8 mouse cellular contexts compared by ENCODE assay signal in the genomic region with DNA sequence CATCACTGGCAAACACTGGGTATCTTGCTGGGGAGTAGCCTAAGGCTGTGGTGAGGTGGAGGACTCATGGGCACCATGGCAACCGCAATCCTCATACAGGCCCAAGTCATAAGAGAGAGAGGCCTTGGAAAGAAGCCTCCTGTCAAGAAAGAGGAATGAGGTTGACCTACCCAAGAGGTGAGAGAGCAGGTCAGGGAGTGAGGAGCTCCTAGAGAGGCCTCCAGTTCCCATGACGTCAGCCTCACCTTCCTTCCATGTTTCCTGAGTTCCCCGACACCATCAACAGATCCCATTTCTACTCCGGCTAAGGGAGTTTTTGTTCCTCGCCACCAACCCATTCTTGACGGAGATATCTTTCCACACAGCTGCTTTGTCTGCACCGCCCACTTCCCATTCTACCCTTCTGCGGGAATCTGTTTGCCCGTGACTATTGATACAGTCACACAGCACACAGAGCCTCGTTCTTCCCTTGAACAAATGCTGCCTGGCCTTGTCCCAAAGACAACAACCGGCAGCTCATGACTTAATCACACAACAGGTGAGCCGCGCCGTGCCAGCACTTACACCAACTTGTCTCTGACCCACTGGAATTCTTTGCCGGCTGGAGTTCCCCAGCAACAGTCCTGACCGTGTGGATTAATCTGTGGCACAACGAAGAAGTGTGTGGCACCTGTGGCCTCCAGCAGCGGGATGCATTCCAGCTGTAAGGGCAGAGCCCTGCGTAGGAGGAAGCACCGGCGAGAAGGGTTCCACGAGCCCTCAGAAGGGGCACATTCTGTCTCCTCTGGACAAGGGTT.
DNase-seq lines count a peak whose midpoint lies in the region; ATAC-seq lines count a peak whose summit lies in the region.

No protein-coding gene starts in this region.

- 0 out of 2 replicates have a peak, but pooled peaks cover 2% of the 10 kb centered on the region for H3K27me3 ChIP-seq in liver, embryonic 12.5 days (replicated peaks)
- H3K27me3 ChIP-seq in stomach, embryonic 16.5 days (ENCODE audit: control insufficient read depth, insufficient read depth, low read length) = no peaks in the 10 kb centered on the region

- WGBS in liver, embryonic 12.5 days (ENCODE audit: insufficient replicate concordance) = 23% methylated on average over 22 of the region's 22 CpGs
- WGBS in stomach, embryonic 16.5 days = 58% methylated on average over 22 of the region's 22 CpGs

- no peaks in the 10 kb centered on the region for H3K36me3 ChIP-seq in liver, embryonic 12.5 days
- no peaks in the 10 kb centered on the region for H3K36me3 ChIP-seq in stomach, embryonic 16.5 days (ENCODE audit: control insufficient read depth, insufficient read depth, low read length)

- peak overlapping the region; percentile 55 for H3K4me2 ChIP-seq in liver, embryonic 12.5 days
- 0 out of 2 replicates have a peak overlapping the region, but pooled peaks have one; percentile 3 for H3K4me2 ChIP-seq in stomach, embryonic 16.5 days (ENCODE audit: low read depth, low read length)

- intact Hi-C loops in left cerebral cortex, postnatal 4 days (cut with DNase I) = no loop called here

- H3K4me3 ChIP-seq in liver, embryonic 12.5 days = peak overlapping the region; percentile 14; the same call in 1 of the 2 replicates
- no peak overlapping the region for H3K4me3 ChIP-seq in stomach, embryonic 16.5 days (replicated peaks; ENCODE audit: low read length)

- ATAC-seq in liver, embryonic 12.5 days = peak; percentile 73
- peak; percentile 85 for ATAC-seq in stomach, embryonic 16.5 days (ENCODE audit: insufficient read depth, low FRiP score)

- H3K9ac ChIP-seq in liver, embryonic 12.5 days = 0 out of 2 replicates have a peak overlapping the region, but pooled peaks have one; percentile 22
- no peak overlapping the region for H3K9ac ChIP-seq in stomach, embryonic 16.5 days (ENCODE audit: low read length)

- peak overlapping the region; percentile 49; the same call in 1 of the 2 replicates for H3K27ac ChIP-seq in liver, embryonic 12.5 days
- no peak overlapping the region; the same call in 1 of the 2 replicates for H3K27ac ChIP-seq in stomach, embryonic 16.5 days (ENCODE audit: low read length)

- H3K4me1 ChIP-seq in liver, embryonic 12.5 days = peaks cover 16% of the 10 kb centered on the region
- H3K4me1 ChIP-seq in stomach, embryonic 16.5 days (ENCODE audit: control insufficient read depth, insufficient read depth, low read length) = peaks cover 4% of the 10 kb centered on the region

- DNase-seq in adrenal gland, adult 2 months = peak; percentile 12
- no peak for DNase-seq in adrenal gland, adult 18-20 months (ENCODE audit: low spot score in 2 of 2)
- peak; percentile 11 for DNase-seq in testis, postnatal 14 days (ENCODE audit: low spot score)
- no peak for DNase-seq in testis, postnatal 10 days (ENCODE audit: low spot score)
- no peak for DNase-seq in left cerebral cortex, postnatal 4 days
- DNase-seq in frontal cortex, postnatal 25 days (ENCODE audit: low spot score in 2 of 2) = no peak

- H3K9me3 ChIP-seq in liver, embryonic 12.5 days (replicated peaks) = no peaks in the 10 kb centered on the region
- no peaks in the 10 kb centered on the region for H3K9me3 ChIP-seq in stomach, embryonic 16.5 days (replicated peaks; ENCODE audit: control insufficient read depth, low read length)

Comparison
In these comparisons a context has a peak if more than half of its experiments do, and no peak if none do; other contexts are left out.
1. DNase-seq: peak in adrenal gland, adult 2 months (single experiment) and testis, postnatal 14 days (single experiment); none in adrenal gland, adult 18-20 months (0 of 2), testis, postnatal 10 days (single experiment), left cerebral cortex, postnatal 4 days (single experiment) and frontal cortex, postnatal 25 days (0 of 2).